Mouse (Mus musculus) G1E (cell line): ENCODE results near the gene Endou. TPM values are rescaled to one million over a fixed set of nuclear protein-coding genes. Genes with fewer than 3 reads are reported as not detected.

ENCODE experiments used
- ATAC-seq: 2 replicates; pipeline ENCODE4 v1.8.0; 2016; ENCODE audit warnings: mild to moderate bottlenecking; ENCODE audit not compliant: insufficient number of reproducible peaks, poor library complexity, low FRiP score, severe bottlenecking; ENCODE audit errors: extremely low read depth
- DNase-seq: peaks from one replicate; pipeline ENCODE4 v3.0.0; 2012; ENCODE audit warnings: low spot score
- H3K27me3 ChIP-seq: 2 replicates; pipeline ENCODE4 v1.6.1; 2012; ENCODE audit warnings: mild to moderate bottlenecking, low read length, inconsistent platforms; ENCODE audit not compliant: insufficient read depth
- H3K36me3 ChIP-seq: replicated peaks from 2 replicates; pipeline ENCODE3; 2012; ENCODE audit warnings: mild to moderate bottlenecking, inconsistent platforms
- H3K4me1 ChIP-seq: 2 replicates; pipeline ENCODE4 v1.6.1; 2012; ENCODE audit warnings: low read depth, low read length, inconsistent platforms, mixed read lengths; ENCODE audit not compliant: insufficient read depth
- H3K4me3 ChIP-seq: 2 replicates; pipeline ENCODE4 v1.5.1; 2012; ENCODE audit warnings: low read depth, mild to moderate bottlenecking, inconsistent platforms, low read length, moderate library complexity, mixed read lengths
- H3K9me3 ChIP-seq: replicated peaks from 2 replicates; pipeline ENCODE4 v1.6.1; 2012; ENCODE audit warnings: inconsistent platforms
- CTCF ChIP-seq: IDR thresholded peaks from 2 replicates; pipeline ENCODE4 v1.5.1; 2012; ENCODE audit warnings: low read depth, low read length, inconsistent platforms, mixed read lengths
- GATA1 ChIP-seq: IDR thresholded peaks from 2 replicates; pipeline ENCODE4 v1.6.1; 2012; ENCODE audit warnings: borderline replicate concordance, low read length, inconsistent platforms, mixed read lengths
- GATA2 ChIP-seq: IDR thresholded peaks from 2 replicates; pipeline ENCODE4 v1.6.1; 2012; ENCODE audit warnings: low read depth, low read length, inconsistent platforms, borderline replicate concordance
- POLR2AphosphoS5 ChIP-seq: IDR thresholded peaks from 2 replicates; pipeline ENCODE4 v1.6.1; 2012; ENCODE audit warnings: low read depth, low read length, inconsistent platforms; ENCODE audit not compliant: insufficient replicate concordance
- TAL1 ChIP-seq: conservative IDR thresholded peaks from 2 replicates; pipeline ENCODE4 v1.6.1; 2012; ENCODE audit warnings: low read depth, low read length, inconsistent platforms, mixed read lengths
- polyA plus RNA-seq: library from polyadenylated mRNA; stranded (reverse); fragments of >175 nt; gene quantifications from 2 replicates; pipeline ENCODE4 v1.2.3, GENCODE M21; 2012
- total RNA-seq, 2 experiments: library from RNA; stranded (forward) in 1 of 2; stranded (reverse) in 1 of 2; fragments of 200-1000 nt in 1 of 2; fragments of >200 nt in 1 of 2; fragmentation: Nextera tagmentation in 1 of 2; gene quantifications; 2 replicates each; pipeline ENCODE4 v1.2.3; 2014 to 2017

Gene Endou
- total and polyA plus RNA-seq, 3 experiments: 0.05 TPM; not detected in 2

DNA sequence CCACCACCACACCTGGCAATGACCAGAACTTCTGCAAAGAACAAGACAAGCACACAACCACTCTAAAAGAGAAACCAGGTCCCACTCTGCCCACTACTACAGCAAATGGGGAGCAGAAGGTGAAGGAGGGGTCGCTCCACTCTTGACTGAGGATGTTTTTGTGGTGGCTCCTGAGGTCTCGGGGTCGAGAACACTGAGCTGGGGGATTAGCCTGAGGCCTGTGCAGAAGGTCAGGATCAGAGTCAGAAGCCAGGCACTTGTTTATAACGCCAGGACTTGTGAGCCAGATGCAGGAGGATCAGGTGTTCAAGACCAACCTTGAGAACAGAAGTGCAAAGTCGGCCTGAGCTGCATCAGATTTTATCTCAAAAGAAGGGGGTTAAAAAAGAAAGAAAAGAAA is 3.6 kb downstream of the Endou start:
- H3K36me3 ChIP-seq: no peaks in the 10 kb centered on the region
- peaks cover 51% of the 10 kb centered on the region for H3K27me3 ChIP-seq
- H3K4me1 ChIP-seq: no peaks in the 10 kb centered on the region
- no peak overlapping the region for H3K4me3 ChIP-seq
- no peak for DNase-seq
- TF ChIP-seq GATA2 (no peak), CTCF (no peak), GATA1 (no peak), POLR2AphosphoS5 (no peak), TAL1 (no peak)
- ATAC-seq: no peak
- no peaks in the 10 kb centered on the region for H3K9me3 ChIP-seq

DNA sequence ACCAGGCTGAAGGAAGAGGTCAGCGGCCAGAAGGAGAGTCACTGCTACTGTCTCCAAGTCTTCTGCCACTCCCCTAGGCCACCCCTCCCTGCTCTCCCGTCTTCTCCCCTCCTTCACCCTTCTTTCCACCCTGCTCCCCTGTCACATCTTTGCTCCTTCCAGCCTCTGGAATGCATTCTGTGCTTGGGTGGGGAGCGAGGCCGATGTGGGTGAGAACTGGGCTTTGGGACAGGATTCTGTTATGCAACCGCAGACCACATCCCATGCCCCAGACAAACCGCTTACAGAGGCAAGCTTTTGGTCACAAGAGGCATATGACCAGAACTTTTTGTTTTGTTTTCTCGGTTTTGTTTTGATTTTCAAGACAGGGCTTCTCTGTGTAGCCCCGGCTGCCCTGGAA is 4.1 kb downstream of the Endou start:
- H3K36me3 ChIP-seq: no peaks in the 10 kb centered on the region
- ATAC-seq (no peak), DNase-seq (no peak)
- TF ChIP-seq TAL1: no peak
- no peak for TF ChIP-seq GATA1
- no peak for TF ChIP-seq GATA2
- no peak for TF ChIP-seq POLR2AphosphoS5
- no peak for TF ChIP-seq CTCF
- peaks cover 51% of the 10 kb centered on the region for H3K27me3 ChIP-seq
- H3K4me3 ChIP-seq: no peak overlapping the region
- no peaks in the 10 kb centered on the region for H3K9me3 ChIP-seq
- no peaks in the 10 kb centered on the region for H3K4me1 ChIP-seq

DNA sequence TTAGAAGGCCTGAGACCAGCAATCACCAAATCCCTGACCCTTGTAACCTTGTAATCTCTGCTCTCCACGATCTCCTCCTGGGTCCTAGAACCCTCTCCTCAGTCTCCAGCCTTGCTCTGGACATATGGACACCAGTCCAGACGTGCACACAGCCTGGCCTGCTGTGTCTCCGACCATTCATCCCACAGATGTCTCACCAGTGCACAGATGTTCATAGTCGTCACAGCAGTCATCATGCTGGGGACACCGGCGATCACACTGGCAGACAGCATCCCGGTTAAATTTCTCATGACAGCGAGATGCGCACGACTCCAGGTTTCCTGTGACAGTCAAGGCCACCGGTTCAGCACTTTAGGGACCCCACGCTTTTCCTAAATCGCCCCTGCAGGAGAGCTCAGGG is 4.8 kb downstream of the Endou start:
- TF ChIP-seq CTCF: no peak
- no peak for TF ChIP-seq TAL1
- TF ChIP-seq GATA2: no peak
- TF ChIP-seq GATA1: no peak
- no peak for TF ChIP-seq POLR2AphosphoS5
- H3K36me3 ChIP-seq: no peaks in the 10 kb centered on the region
- H3K4me1 ChIP-seq: no peaks in the 10 kb centered on the region
- ATAC-seq (no peak), DNase-seq (no peak)
- peaks cover 49% of the 10 kb centered on the region for H3K27me3 ChIP-seq
- no peak overlapping the region for H3K4me3 ChIP-seq
- no peaks in the 10 kb centered on the region for H3K9me3 ChIP-seq

- no peaks in the 10 kb centered on the region for H3K36me3 ChIP-seq
These were observed 5.8 kb downstream of the Endou start for GRCm38 (mm10) chr15:97725198-97725785.

GRCm38 (mm10) chr15:97724346-97725197 is 6.6 kb downstream of the Endou start:
- ATAC-seq: no peak
- H3K4me1 ChIP-seq: no peaks in the 10 kb centered on the region

More at GRCm38 (mm10) chr15:97725198-97725785, 5.8 kb downstream of the Endou start:
- DNase-seq: no peak
- H3K27me3 ChIP-seq: peaks cover 53% of the 10 kb centered on the region
- no peak for ATAC-seq
- H3K4me1 ChIP-seq: no peaks in the 10 kb centered on the region
- TF ChIP-seq POLR2AphosphoS5 (no peak), CTCF (no peak), TAL1 (no peak), GATA2 (no peak), GATA1 (no peak)
- H3K9me3 ChIP-seq: no peaks in the 10 kb centered on the region
- no peak overlapping the region for H3K4me3 ChIP-seq

More at GRCm38 (mm10) chr15:97724346-97725197, 6.6 kb downstream of the Endou start:
- H3K36me3 ChIP-seq: no peaks in the 10 kb centered on the region
- H3K9me3 ChIP-seq: no peaks in the 10 kb centered on the region
- H3K27me3 ChIP-seq: peaks cover 52% of the 10 kb centered on the region
- H3K4me3 ChIP-seq: no peak overlapping the region
- TF ChIP-seq GATA1 (no peak), POLR2AphosphoS5 (no peak), CTCF (no peak), GATA2 (no peak), TAL1 (no peak)
- no peak for DNase-seq
